Mouse (Mus musculus): ENCODE results near the gene Tmc7. TPM values are rescaled to one million over a fixed set of nuclear protein-coding genes. Genes with fewer than 3 reads are reported as not detected.

Gene Tmc7
- total RNA-seq (2018; cell fraction: chromatin; rRNA removed), result under 1 TPM in 1 of 26 experiments, not detected in 25; 0.19 TPM
- under 1 TPM in 2 of 26 experiments, not detected in 24; 0.04 to 0.05 TPM for total RNA-seq (2018; cell fraction: cytosol; rRNA removed)
- not detected for total RNA-seq (2018; cell fraction: nucleus; rRNA removed)
- polyA plus RNA-seq (2018), result not detected in 3 replicates

DNA sequence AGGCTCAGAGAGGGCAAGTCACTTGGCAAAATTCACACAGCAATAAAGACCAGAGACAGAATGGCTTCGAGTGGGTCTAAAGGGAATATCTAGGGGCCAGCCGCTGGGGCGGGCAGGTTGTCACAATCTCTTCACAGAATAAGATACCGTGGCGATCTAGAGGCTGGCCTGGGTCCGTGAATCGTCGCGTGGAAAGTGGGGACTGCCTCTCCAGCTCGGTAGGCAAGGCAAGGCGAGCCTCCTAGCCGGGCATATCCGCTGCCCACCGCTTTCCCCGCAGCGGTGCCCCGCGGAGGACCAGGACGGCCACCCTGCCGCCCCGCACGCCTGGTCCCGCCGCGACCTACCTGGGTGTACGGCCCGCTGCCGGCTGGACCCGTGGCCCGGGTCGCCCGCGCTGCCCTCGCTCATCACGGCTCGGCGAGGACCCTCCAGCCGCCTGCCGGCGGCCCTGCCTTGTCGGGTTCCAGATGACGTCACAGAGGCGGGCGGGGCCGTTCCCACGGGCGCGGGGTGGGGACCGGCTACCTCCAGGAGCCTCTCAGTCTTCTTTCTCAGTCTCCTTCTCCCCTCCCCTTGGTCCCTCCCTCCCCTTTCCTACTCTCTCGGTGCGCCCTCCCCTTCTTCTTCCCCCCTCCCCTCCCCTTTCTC is at the start of gene Tmc7:
TSS of gene Tmc7 (minus strand) at position 480 of the 651 bp plus-strand sequence.
- 2% methylated on average over 51 of the region's 51 CpGs for WGBS (ENCODE audit: missing documents)
- no peaks in the 10 kb centered on the region for H3K36me3 ChIP-seq (ENCODE audit: inconsistent target)
- no peaks in the 10 kb centered on the region for H3K79me2 ChIP-seq (ENCODE audit: inconsistent target)
- H3K27ac ChIP-seq, result no peak within 1 kb of the TSS
- no peak within 1 kb of the TSS for H3K4me3 ChIP-seq (ENCODE audit: inconsistent target)

DNA sequence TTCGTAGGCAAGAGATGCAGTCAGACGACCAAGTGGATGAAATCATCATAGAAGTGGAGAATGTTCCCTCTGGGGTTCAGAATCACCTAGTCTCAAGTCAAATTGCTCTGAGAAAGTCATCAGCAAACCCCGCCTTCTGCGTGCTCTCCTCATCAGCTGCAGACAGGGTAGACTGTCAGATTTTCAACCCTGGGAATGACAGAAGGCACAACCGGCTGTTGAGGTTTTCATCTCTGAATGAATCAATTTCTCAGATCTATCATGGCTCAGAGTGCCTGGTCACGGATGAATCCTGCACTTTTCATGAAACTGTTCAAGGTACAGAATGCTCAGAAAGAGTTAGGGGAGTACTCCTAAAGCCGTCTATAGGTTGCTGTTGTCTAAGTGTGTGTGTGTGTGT is 49.4 kb upstream of the Tmc7 start:
- WGBS (ENCODE audit: missing documents), result 91% methylated on average over 7 of the region's 7 CpGs
- H3K36me3 ChIP-seq (ENCODE audit: inconsistent target), result no peaks in the 10 kb centered on the region
- H3K27ac ChIP-seq, result no peak overlapping the region
- H3K4me3 ChIP-seq (ENCODE audit: inconsistent target), result no peak overlapping the region
- H3K79me2 ChIP-seq (ENCODE audit: inconsistent target), result no peaks in the 10 kb centered on the region

DNA sequence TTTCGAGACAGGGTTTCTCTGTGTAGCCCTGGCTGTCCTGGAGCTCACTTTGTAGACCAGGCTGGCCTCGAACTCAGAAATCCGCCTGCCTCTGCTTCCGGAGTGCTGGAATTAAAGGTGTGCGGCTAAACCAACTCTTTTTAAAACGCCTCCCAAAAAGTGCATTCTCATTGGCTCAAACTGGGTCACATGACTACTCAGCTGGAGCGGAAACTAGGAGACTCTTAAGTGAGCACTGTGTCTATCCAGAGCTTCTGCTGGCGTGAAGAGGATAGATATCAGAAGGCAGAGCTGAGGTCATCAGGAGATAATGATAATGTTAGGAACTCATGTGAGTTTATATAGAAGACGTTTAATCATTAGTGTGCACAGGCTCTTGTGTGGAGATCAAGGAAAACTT is 48.6 kb upstream of the Tmc7 start:
- Histone ChIP-seq H3K4me3 (ENCODE audit: inconsistent target) (no peak overlapping the region), H3K36me3 (ENCODE audit: inconsistent target) (no peaks in the 10 kb centered on the region), H3K79me2 (ENCODE audit: inconsistent target) (no peaks in the 10 kb centered on the region), H3K27ac (no peak overlapping the region)
- WGBS (ENCODE audit: missing documents), result 89% methylated on average over 8 of the region's 9 CpGs

DNA sequence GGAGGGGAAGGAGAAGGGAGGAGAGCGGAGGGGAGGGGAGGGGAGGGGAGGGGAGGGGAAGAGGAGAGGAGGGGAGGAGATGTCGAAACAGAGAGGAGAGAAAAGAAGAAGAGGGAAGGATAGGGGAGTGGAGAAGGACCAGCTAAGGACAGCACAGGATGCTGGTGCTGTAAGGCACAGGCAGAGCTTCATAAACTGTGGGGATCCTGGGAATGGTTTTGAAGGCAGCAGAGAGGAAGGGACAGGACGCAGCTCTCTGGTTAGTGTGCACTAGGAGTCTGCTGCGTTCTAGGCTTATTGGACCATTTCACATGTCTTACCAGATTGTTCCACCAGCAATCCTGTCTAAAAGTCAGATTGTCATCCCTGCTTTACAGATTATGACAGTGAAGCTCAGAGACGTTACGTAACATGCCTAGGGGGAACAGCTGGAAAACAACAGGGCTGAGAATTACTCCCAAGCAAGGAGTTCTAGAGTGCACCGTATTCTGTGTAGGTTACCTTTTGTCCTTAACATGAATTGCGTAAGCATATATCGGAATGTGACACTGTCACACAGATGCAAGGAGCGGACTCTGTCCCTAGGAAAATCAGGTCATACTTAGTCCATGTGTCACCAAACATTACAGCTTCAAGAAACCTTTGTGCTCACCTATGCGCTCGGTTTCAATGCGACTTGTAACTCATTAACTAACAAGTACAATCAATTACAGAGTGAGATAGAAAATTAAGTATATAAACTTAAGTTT is 43.2 kb upstream of the Tmc7 start:
- H3K79me2 ChIP-seq (ENCODE audit: inconsistent target), result no peaks in the 10 kb centered on the region
- no peaks in the 10 kb centered on the region for H3K36me3 ChIP-seq (ENCODE audit: inconsistent target)
- H3K4me3 ChIP-seq (ENCODE audit: inconsistent target), result no peak overlapping the region
- no peak overlapping the region for H3K27ac ChIP-seq
- 88% methylated on average over 12 of the region's 13 CpGs for WGBS (ENCODE audit: missing documents)

DNA sequence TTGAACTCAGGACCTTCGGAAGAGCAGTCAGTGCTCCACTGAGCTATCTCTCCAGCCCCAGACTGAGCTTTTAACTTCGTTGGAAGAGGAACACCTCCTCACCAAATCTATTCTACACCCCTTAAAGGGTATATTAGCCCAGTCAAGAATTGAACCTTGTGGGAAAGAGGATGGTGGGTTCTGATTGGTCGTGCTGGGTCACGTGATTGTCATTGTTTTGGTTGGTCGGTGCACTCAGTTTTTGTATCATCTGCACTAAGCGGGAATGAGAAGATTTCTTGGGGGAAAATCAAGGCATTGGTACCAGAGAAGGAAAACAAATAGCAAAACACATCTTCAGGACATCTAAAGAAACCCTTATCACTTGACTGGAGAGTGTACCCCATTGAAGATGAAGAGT is 36.6 kb upstream of the Tmc7 start:
- no peak overlapping the region for H3K4me3 ChIP-seq (ENCODE audit: inconsistent target)
- no peak overlapping the region for H3K27ac ChIP-seq
- H3K36me3 ChIP-seq (ENCODE audit: inconsistent target), result no peaks in the 10 kb centered on the region
- 92% methylated on average over 6 of the region's 6 CpGs for WGBS (ENCODE audit: missing documents)
- H3K79me2 ChIP-seq (ENCODE audit: inconsistent target), result no peaks in the 10 kb centered on the region

DNA sequence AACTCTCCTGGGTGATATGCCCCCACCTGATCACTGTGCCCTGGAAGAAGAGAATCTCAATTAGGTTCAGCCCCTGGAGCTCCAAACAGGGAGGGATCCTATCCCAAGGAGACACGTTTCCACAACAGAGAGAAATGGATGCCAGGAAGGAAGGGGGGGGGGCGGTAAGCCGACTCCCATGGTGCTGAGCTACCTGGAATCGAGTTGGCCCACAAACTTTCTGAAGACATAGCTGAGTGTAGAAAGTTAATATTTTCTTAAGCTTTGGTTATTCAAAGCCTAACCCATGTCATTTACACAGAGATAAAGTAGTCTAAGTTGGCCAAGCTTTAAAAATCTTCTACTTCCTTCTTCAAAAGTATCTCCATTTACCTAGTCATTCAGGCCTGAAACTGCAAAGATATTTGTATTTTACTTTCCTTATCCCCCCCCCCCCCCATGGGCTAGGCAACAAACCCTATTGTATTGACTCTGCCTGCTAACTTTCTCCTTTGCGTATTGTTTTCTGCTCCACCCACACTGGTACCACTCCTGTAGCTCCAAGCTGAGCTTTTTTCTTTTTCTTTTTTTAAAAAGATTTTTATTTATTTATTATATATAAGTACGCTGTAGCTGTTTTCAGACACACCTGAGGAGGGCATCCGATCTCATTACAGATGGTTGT is 35.8 kb upstream of the Tmc7 start:
- Histone ChIP-seq H3K4me3 (ENCODE audit: inconsistent target) (no peak overlapping the region), H3K36me3 (ENCODE audit: inconsistent target) (no peaks in the 10 kb centered on the region), H3K27ac (no peak overlapping the region), H3K79me2 (ENCODE audit: inconsistent target) (no peaks in the 10 kb centered on the region)
- WGBS (ENCODE audit: missing documents), result 87% methylated on average over 5 of the region's 7 CpGs

DNA sequence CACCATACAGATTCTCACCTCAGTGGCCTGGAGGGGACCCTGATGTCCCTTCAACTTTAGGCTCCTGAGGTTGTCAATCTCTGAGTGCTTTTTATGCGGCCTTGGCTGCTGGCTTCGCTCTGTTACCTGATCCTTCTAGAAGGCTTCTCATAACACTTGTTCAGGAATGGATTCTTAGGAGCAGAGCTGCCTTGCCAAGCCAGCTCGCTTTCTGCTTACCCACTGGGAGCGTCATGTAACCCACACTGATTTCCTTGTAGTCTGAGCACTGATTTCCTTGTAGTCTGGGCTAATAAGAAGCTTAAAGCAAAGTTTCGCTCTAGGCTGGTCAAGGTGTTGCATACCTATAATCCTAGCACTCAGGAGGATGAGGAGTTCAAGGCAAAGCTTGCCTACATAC is 33.6 kb upstream of the Tmc7 start:
- Histone ChIP-seq H3K27ac (no peak overlapping the region), H3K79me2 (ENCODE audit: inconsistent target) (no peaks in the 10 kb centered on the region), H3K36me3 (ENCODE audit: inconsistent target) (no peaks in the 10 kb centered on the region), H3K4me3 (ENCODE audit: inconsistent target) (no peak overlapping the region)
- 90% methylated on average over 5 of the region's 5 CpGs for WGBS (ENCODE audit: missing documents)

DNA sequence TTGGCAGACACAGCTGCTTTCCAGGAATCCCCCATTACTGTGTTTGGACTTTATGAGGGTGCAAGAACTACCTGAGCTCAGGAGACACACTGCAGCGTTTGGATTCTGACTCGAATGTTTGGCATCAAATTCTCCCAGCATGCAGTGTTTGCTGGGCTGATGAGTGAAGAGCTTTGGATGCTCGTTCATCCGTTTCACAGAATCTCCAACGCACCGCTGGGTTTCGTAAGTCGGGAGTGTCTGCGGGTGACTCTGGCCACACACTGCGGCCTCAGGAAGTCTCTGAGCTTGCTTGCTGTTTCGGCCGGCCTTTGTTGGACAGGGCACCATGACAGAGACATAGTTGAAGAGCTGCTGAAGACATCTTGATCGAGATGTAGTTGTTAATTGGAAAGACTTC is 29.5 kb upstream of the Tmc7 start:
- Histone ChIP-seq H3K79me2 (ENCODE audit: inconsistent target) (no peaks in the 10 kb centered on the region), H3K36me3 (ENCODE audit: inconsistent target) (no peaks in the 10 kb centered on the region), H3K4me3 (ENCODE audit: inconsistent target) (no peak overlapping the region), H3K27ac (no peak overlapping the region)
- WGBS (ENCODE audit: missing documents), result 78% methylated on average over 13 of the region's 13 CpGs

DNA sequence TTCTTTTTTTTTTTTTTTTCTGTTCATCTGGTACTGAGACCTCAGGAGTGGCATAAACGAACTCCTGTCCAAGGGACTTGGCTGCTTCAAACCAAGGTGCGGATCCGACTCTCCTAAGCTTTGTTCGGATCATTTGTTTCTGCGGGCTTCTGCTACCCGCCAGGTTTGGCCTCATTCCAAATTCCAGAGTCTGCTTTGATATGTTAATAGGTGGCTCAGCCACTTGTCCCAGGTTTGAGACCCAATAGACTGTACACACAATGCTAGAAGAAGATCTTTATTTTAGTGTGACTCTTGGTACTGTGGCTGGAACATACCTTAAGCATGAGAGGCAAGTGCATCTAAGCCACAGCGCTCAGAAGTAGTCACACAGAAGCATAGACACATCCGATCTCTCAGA is 27.4 kb upstream of the Tmc7 start:
- Histone ChIP-seq H3K36me3 (ENCODE audit: inconsistent target) (no peaks in the 10 kb centered on the region), H3K27ac (no peak overlapping the region), H3K4me3 (ENCODE audit: inconsistent target) (no peak overlapping the region), H3K79me2 (ENCODE audit: inconsistent target) (no peaks in the 10 kb centered on the region)
- WGBS (ENCODE audit: missing documents), result 95% methylated on average over 7 of the region's 8 CpGs

DNA sequence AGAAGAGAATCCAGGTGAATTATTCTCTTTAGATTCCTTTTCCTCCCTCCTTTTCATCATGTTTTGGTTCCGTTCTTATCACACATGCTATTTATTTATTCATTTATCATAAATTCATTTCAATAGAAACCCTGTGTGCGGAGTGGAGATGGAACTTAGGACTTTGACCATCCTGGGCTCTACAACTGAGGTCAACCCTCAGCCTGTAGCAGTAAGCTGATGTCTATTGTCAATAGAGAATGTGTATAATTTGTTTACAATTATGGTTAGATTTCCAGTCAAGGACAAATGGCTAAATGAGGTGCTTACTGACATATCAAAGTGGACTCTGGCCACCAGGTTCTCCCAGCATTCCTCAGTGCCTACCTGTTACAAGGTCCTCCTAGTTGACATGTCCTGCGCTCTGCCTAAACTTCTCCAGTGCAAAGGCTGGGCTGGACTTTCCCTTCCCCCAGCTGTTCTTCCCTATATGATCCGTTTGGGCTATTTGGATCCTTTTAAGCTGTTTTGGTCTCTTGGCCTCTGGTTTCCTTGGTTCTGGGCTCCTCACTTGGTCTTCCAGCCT is 26.7 kb upstream of the Tmc7 start:
- 90% methylated on average over 4 of the region's 4 CpGs for WGBS (ENCODE audit: missing documents)
- Histone ChIP-seq H3K36me3 (ENCODE audit: inconsistent target) (no peaks in the 10 kb centered on the region), H3K4me3 (ENCODE audit: inconsistent target) (no peak overlapping the region), H3K27ac (no peak overlapping the region), H3K79me2 (ENCODE audit: inconsistent target) (no peaks in the 10 kb centered on the region)

DNA sequence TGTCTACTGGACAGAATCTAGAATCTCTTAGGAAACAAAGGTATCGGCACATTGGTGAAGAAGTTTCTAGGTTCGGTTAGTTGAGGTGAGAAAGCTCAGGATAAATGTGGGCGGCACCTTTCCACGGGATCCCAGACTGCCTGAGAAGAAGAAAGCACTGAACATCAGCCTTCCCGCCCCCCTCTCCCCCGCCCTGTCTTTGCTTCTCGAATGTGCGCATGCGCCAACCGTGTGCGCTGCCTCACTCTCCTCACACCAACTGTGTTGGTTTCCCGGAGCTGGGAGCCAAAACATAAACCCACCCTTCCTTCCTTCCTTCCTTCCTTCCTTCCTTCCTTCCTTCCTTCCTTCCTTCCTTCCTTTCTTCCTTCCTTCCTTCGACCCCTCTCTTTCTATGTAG is 26.2 kb upstream of the Tmc7 start:
- Histone ChIP-seq H3K36me3 (ENCODE audit: inconsistent target) (no peaks in the 10 kb centered on the region), H3K79me2 (ENCODE audit: inconsistent target) (no peaks in the 10 kb centered on the region), H3K4me3 (ENCODE audit: inconsistent target) (no peak overlapping the region), H3K27ac (no peak overlapping the region)
- 90% methylated on average over 12 of the region's 13 CpGs for WGBS (ENCODE audit: missing documents)

DNA sequence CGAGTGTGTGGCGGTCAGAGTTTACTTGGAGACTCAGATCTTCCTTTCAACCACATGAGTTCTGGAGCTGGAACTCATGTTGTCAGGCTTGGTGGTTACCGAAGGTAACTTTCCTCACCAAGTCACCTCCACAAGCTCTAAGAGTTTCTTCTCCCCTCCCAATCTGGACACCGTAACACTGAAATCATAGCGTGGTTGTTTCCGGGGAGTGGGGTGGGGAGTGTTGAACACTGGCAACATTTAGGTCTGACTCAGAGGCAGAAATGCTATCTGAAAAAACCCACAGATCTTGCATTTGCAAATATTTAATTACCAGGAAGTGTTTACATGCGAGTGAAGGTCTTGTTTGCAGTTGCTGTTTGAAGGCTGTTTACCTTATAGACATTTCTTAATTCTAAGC is 25.3 kb upstream of the Tmc7 start:
- H3K79me2 ChIP-seq (ENCODE audit: inconsistent target), result no peaks in the 10 kb centered on the region
- no peak overlapping the region for H3K27ac ChIP-seq
- H3K36me3 ChIP-seq (ENCODE audit: inconsistent target), result no peaks in the 10 kb centered on the region
- WGBS (ENCODE audit: missing documents), result 98% methylated on average over 7 of the region's 7 CpGs
- no peak overlapping the region for H3K4me3 ChIP-seq (ENCODE audit: inconsistent target)

DNA sequence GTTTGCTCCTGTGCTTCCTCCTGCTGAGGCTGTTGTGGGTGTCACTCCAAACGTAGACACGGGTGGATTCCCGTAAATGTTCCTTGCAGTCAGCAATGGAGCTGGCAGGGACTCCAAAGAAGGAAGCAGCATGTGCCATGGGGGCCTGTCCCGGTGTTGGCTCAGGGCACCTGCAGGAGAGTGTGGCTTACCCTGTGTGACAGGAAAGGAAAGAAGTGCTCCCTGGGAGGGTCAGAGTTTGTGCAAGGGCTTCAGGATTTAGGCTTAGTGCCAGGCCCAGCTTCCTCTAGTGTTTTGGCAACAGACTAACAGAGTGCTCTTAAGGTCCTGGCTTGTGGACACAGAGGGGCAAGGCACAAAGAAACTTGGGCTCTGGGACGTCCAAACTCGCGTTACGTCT is 20.3 kb upstream of the Tmc7 start:
- Histone ChIP-seq H3K79me2 (ENCODE audit: inconsistent target) (no peaks in the 10 kb centered on the region), H3K27ac (no peak overlapping the region), H3K4me3 (ENCODE audit: inconsistent target) (no peak overlapping the region), H3K36me3 (ENCODE audit: inconsistent target) (no peaks in the 10 kb centered on the region)
- 77% methylated on average over 8 of the region's 8 CpGs for WGBS (ENCODE audit: missing documents)

DNA sequence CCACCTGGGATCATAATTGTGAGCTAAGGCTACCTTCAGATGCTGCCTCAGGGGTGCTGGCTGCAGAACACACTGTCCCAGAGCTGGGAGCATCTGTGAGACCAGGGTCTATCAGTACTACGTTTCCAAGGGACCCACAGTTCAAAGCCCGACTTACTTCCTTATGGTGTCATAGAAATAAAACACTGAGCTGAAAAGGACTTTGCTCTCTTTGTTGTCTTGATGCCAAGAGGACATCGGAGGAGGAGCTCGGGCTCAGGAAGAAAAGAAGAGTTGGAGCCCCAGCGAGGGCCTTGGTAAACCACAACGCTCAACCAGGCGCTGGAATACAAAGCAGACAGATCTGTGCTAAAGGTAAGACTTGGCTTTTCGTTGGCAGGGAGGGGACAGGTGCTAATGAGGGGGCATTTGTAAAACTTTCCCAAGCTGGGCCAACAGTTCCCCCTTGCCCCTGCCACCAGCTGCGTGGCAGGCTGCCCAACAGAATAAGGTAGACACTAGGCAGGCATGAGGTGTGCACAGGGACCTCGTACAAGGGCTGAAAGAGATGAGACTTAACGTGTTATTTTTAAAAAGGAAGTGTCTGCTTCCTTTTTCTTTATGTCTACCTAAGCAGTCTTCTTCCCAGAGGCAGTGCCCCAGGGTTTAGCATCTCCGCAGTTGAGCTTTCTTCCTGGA is 15.6 kb upstream of the Tmc7 start:
- no peaks in the 10 kb centered on the region for H3K36me3 ChIP-seq (ENCODE audit: inconsistent target)
- WGBS (ENCODE audit: missing documents), result 19% methylated on average over 12 of the region's 12 CpGs
- H3K27ac ChIP-seq, result no peak overlapping the region
- no peak overlapping the region for H3K4me3 ChIP-seq (ENCODE audit: inconsistent target)
- no peaks in the 10 kb centered on the region for H3K79me2 ChIP-seq (ENCODE audit: inconsistent target)

Data from macrophage (primary cell).